In the genomic region with DNA sequence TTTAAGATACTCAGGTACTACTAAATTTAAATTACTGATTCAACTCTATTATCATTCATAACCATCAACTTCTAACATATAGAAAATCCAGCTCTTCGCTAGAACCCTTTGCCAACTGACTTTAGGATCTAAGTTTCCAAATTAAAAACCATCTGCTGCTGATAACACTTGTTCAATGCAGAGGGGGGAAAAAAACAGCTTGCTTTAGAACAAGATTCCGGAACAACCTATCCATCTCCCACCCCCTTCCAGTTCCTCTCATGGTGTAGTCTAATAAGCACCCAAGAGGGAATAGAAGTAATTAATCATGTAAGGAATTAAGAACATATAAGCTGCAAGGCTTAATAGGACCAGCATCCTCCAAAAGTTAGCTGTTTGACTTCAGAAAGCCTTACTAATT, we compare ENCODE assay signal across 8 mouse cellular contexts. TPM values are rescaled to one million over a fixed set of nuclear protein-coding genes. Genes with fewer than 3 reads are reported as not detected.
DNase-seq lines count a peak whose midpoint lies in the region; ATAC-seq and TF ChIP-seq lines count a peak whose summit lies in the region.

No protein-coding gene starts in this region.

- no peaks in the 10 kb centered on the region for H3K36me3 ChIP-seq in E14TG2a.4 (ENCODE audit: insufficient read depth, low read length)
- no peaks in the 10 kb centered on the region for H3K36me3 ChIP-seq in forebrain, embryonic 15.5 days
- no peaks in the 10 kb centered on the region for H3K36me3 ChIP-seq in liver, embryonic 14.5 days (replicated peaks; ENCODE audit: control insufficient read depth, insufficient read depth, low read depth)

- no peak for DNase-seq in gastrocnemius, adult 2 months
- DNase-seq in gastrocnemius, postnatal 4 days (ENCODE audit: low spot score in 2 of 2): no peak
- no peak for DNase-seq in liver, embryonic 14.5 days (ENCODE audit: low read depth in 3 of 3, low spot score in 3 of 3)
- DNase-seq in adrenal gland, postnatal 14 days: no peak
- no peak for DNase-seq in left cerebral cortex, postnatal 4 days

- peaks cover 36% of the 10 kb centered on the region for H3K4me1 ChIP-seq in E14TG2a.4 (replicated peaks; ENCODE audit: low read depth, low read length)
- H3K4me1 ChIP-seq in forebrain, embryonic 15.5 days: peaks cover 23% of the 10 kb centered on the region
- peaks cover 13 to 18% of the 10 kb centered on the region in 2 experiments for H3K4me1 ChIP-seq in liver, embryonic 14.5 days (replicated peaks; ENCODE audit: control insufficient read depth in 2 of 2, insufficient read depth in 2 of 2, low read length in 1 of 2)

- H3K9me3 ChIP-seq in E14TG2a.4 (ENCODE audit: low read length): no peaks in the 10 kb centered on the region
- H3K9me3 ChIP-seq in forebrain, embryonic 15.5 days: no peaks in the 10 kb centered on the region
- H3K9me3 ChIP-seq in liver, embryonic 14.5 days (ENCODE audit: control insufficient read depth, low read length): no peaks in the 10 kb centered on the region

- no peak for TF ChIP-seq EP300 in liver, embryonic 14.5 days (IDR thresholded peaks at IDR 0.05; ENCODE audit: low read depth)

- no peak for ATAC-seq in forebrain, embryonic 15.5 days (replicated peaks)
- no peak for ATAC-seq in liver, embryonic 14.5 days (ENCODE audit: insufficient read depth)
- ATAC-seq in monocyte, adult 5-6 weeks (replicated peaks; ENCODE audit: insufficient number of reproducible peaks, low FRiP score, low TSS enrichment, poor library complexity, severe bottlenecking): no peak

- peak overlapping the region; percentile 52 for H3K9ac ChIP-seq in forebrain, embryonic 15.5 days (replicated peaks)
- H3K9ac ChIP-seq in liver, embryonic 14.5 days (replicated peaks): peak overlapping the region; percentile 96

- H3K4me2 ChIP-seq in forebrain, embryonic 15.5 days (replicated peaks): peak overlapping the region; percentile 92
- H3K4me2 ChIP-seq in liver, embryonic 14.5 days (ENCODE audit: low read depth): peak overlapping the region; percentile 91

- peak overlapping the region; percentile 97 for H3K4me3 ChIP-seq in gastrocnemius, adult 2 months
- H3K4me3 ChIP-seq in E14TG2a.4 (replicated peaks; ENCODE audit: low read length): peak overlapping the region; percentile 90
- peak overlapping the region; percentile 80 for H3K4me3 ChIP-seq in forebrain, embryonic 15.5 days
- peak overlapping the region; percentile 92 for H3K4me3 ChIP-seq in liver, embryonic 14.5 days (ENCODE audit: insufficient read depth in 1 of 2, low read depth in 2 of 2, low read length in 2 of 2)

- intact Hi-C loops in gastrocnemius, adult 2 months (cut with DNase I): no loop called here
- intact Hi-C loops in left cerebral cortex, postnatal 4 days (cut with DNase I): loop anchor here (10.0 kb wide), 1 partner anchor 64 kb away; no protein-coding TSS in a partner anchor

- no peak overlapping the region for H3K27ac ChIP-seq in gastrocnemius, adult 2 months
- H3K27ac ChIP-seq in forebrain, embryonic 15.5 days (replicated peaks): peak overlapping the region; percentile 76
- peak overlapping the region; percentile 96 for H3K27ac ChIP-seq in liver, embryonic 14.5 days

- no peaks in the 10 kb centered on the region for H3K27me3 ChIP-seq in E14TG2a.4 (ENCODE audit: insufficient read depth, low read length)
- H3K27me3 ChIP-seq in forebrain, embryonic 15.5 days: no peaks in the 10 kb centered on the region
- no peaks in the 10 kb centered on the region for H3K27me3 ChIP-seq in liver, embryonic 14.5 days (ENCODE audit: control insufficient read depth, insufficient read depth, low read length)

- no peak for TF ChIP-seq CTCF in gastrocnemius, adult 2 months (IDR thresholded peaks at IDR 0.05)
- TF ChIP-seq CTCF in E14TG2a.4 (conservative IDR thresholded peaks at IDR 0.05; ENCODE audit: low read length): no peak
- no peak for TF ChIP-seq CTCF in liver, embryonic 14.5 days (IDR thresholded peaks at IDR 0.05; ENCODE audit: low read depth)

- 20% methylated on average over 2 of the region's 2 CpGs for WGBS in forebrain, embryonic 15.5 days
- WGBS in liver, embryonic 14.5 days (ENCODE audit: insufficient replicate concordance): 5% methylated on average over 2 of the region's 2 CpGs

RNA-seq across cellular contexts. Expression of gene Lin54, which starts 1.2 kb away (rescaled TPM):
- total RNA-seq in gastrocnemius, adult 2 months (2021): 1 to 10 TPM; 3.2 to 4.9 TPM
- total RNA-seq in gastrocnemius, postnatal 4 days (2021): 10 to 100 TPM; 12.0 to 14.6 TPM
- 8.3 and 10.0 TPM in 2 replicates for polyA plus RNA-seq in forebrain, embryonic 15.5 days (2015; fragmentation: Nextera tagmentation; extraction: Ambion mirVana)
- polyA plus RNA-seq in liver, embryonic 14.5 days (2012; rRNA removed): 5.7 and 8.5 TPM in 2 replicates
- polyA plus RNA-seq in liver, embryonic 14.5 days (2014; fragmentation: Nextera tagmentation; extraction: Ambion mirVana): 11.0 and 12.0 TPM in 2 replicates
- total RNA-seq in adrenal gland, postnatal 14 days (2021): 12.5 and 15.7 TPM in 2 replicates
- 29.8 to 43.7 TPM (median 33.5 TPM) in 3 replicates for total RNA-seq in monocyte, adult 5-6 weeks (2017)
- 10 to 100 TPM; 18.4 to 18.6 TPM for total RNA-seq in left cerebral cortex, postnatal 4 days (2021)

RNA-seq across cellular contexts. Expression of gene Cops4, which starts 18.9 kb away (rescaled TPM):
- 100 to 1,000 TPM; 111 to 121 TPM for total RNA-seq in gastrocnemius, adult 2 months (2021)
- total RNA-seq in gastrocnemius, postnatal 4 days (2021): 100 to 1,000 TPM; 112 to 114 TPM
- 186 and 192 TPM in 2 replicates for polyA plus RNA-seq in forebrain, embryonic 15.5 days (2015; fragmentation: Nextera tagmentation; extraction: Ambion mirVana)
- 18.4 and 28.2 TPM in 2 replicates for polyA plus RNA-seq in liver, embryonic 14.5 days (2012; rRNA removed)
- 70.9 and 74.5 TPM in 2 replicates for polyA plus RNA-seq in liver, embryonic 14.5 days (2014; fragmentation: Nextera tagmentation; extraction: Ambion mirVana)
- 61.9 and 63.4 TPM in 2 replicates for total RNA-seq in adrenal gland, postnatal 14 days (2021)
- total RNA-seq in monocyte, adult 5-6 weeks (2017): 71.7 to 79.2 TPM (median 74.8 TPM) in 3 replicates
- total RNA-seq in left cerebral cortex, postnatal 4 days (2021): 10 to 100 TPM; 80.3 to 83.3 TPM
